Comparison of ENCODE assay signal across 9 mouse cellular contexts in genomic region chr19:60468254-60468762, GRCm38 (mm10). TPM values are rescaled to one million over a fixed set of nuclear protein-coding genes. Genes with fewer than 3 reads are reported as not detected.
DNase-seq lines count a peak whose midpoint lies in the region; ATAC-seq and TF ChIP-seq lines count a peak whose summit lies in the region.
"Had no signal": no experiment of that assay in that cellular context is flagged by ENCODE, and none has a peak within 500 bp of the region (broad histone marks: within the 10 kb centered on the region; RNA-seq: fewer than 3 reads in every experiment).

Gene Prlhr, minus strand, starts transcription at chr19:60468304.

- no peak within 1 kb of the TSS for H3K27ac ChIP-seq in gastrocnemius, adult 2 months
- no peak within 1 kb of the TSS for H3K27ac ChIP-seq in testis, adult 2 months (ENCODE audit: control insufficient read depth, insufficient read depth, low read depth, low read length)
- H3K27ac ChIP-seq in liver, embryonic 11.5 days (ENCODE audit: low read depth, low read length) = no peak within 1 kb of the TSS
- no peak within 1 kb of the TSS for H3K27ac ChIP-seq in stomach, embryonic 16.5 days (ENCODE audit: low read length)

- intact Hi-C loops in gastrocnemius, adult 2 months (cut with DNase I) = loop anchor here (10.0 kb wide), 1 partner anchor 136 kb away; no protein-coding TSS in a partner anchor

- no peaks in the 10 kb centered on the region for H3K9me3 ChIP-seq in liver, embryonic 11.5 days (ENCODE audit: control insufficient read depth, low read length)
- no peaks in the 10 kb centered on the region for H3K9me3 ChIP-seq in stomach, embryonic 16.5 days (replicated peaks; ENCODE audit: control insufficient read depth, low read length)

- no peaks in the 10 kb centered on the region for H3K36me3 ChIP-seq in testis, adult 2 months (ENCODE audit: control insufficient read depth, insufficient read depth, low read length)
- no peaks in the 10 kb centered on the region for H3K36me3 ChIP-seq in liver, embryonic 11.5 days (ENCODE audit: control insufficient read depth, insufficient read depth, low read length)
- H3K36me3 ChIP-seq in stomach, embryonic 16.5 days (ENCODE audit: control insufficient read depth, insufficient read depth, low read length) = no peaks in the 10 kb centered on the region

- no peak for TF ChIP-seq POLR2A in testis, adult 2 months (IDR thresholded peaks at IDR 0.05; ENCODE audit: control insufficient read depth, low read depth, low read length)

- no peak for TF ChIP-seq CTCF in gastrocnemius, adult 2 months (IDR thresholded peaks at IDR 0.05)
- TF ChIP-seq CTCF in testis, adult 2 months (IDR thresholded peaks at IDR 0.05; ENCODE audit: control insufficient read depth, insufficient read depth, insufficient replicate concordance, low read depth, low read length) = no peak

- ATAC-seq in liver, embryonic 11.5 days (replicated peaks; ENCODE audit: low FRiP score) = no peak; the same call in 1 of the 2 replicates
- no peak for ATAC-seq in stomach, embryonic 16.5 days (ENCODE audit: insufficient read depth, low FRiP score)

- DNase-seq in gastrocnemius, adult 2 months = no peak
- DNase-seq in gastrocnemius, postnatal 25 days = no peak
- no peak for DNase-seq in testis, postnatal 14 days (ENCODE audit: low spot score)
- DNase-seq in liver, embryonic 11.5 days (ENCODE audit: low spot score) = no peak
- DNase-seq in urinary bladder, adult 18-20 months (ENCODE audit: low spot score in 2 of 2) = no peak
- DNase-seq in urinary bladder, postnatal 14 days (ENCODE audit: low spot score) = no peak
- DNase-seq: cerebellum, adult 11 months had no signal

- H3K9ac ChIP-seq in liver, embryonic 11.5 days (ENCODE audit: low read depth, low read length) = no peak within 1 kb of the TSS
- no peak within 1 kb of the TSS for H3K9ac ChIP-seq in stomach, embryonic 16.5 days (ENCODE audit: low read length)

- WGBS in liver, embryonic 11.5 days = 11% methylated on average over 17 of the region's 17 CpGs
- WGBS in stomach, embryonic 16.5 days = 8% methylated on average over 17 of the region's 17 CpGs

- peak within 1 kb of the TSS; percentile 48 for H3K4me3 ChIP-seq in gastrocnemius, adult 2 months
- peak within 1 kb of the TSS; percentile 30 for H3K4me3 ChIP-seq in testis, adult 2 months (ENCODE audit: control insufficient read depth, low read depth, low read length)
- peak within 1 kb of the TSS; percentile 24 for H3K4me3 ChIP-seq in liver, embryonic 11.5 days (ENCODE audit: low read depth, low read length)
- peak within 1 kb of the TSS; percentile 23 for H3K4me3 ChIP-seq in stomach, embryonic 16.5 days (replicated peaks; ENCODE audit: low read length)

- peaks cover 8% of the 10 kb centered on the region for H3K4me1 ChIP-seq in testis, adult 2 months (ENCODE audit: control insufficient read depth, insufficient read depth, low read length)
- 0 out of 2 replicates have a peak, but pooled peaks cover 3% of the 10 kb centered on the region for H3K4me1 ChIP-seq in liver, embryonic 11.5 days (replicated peaks; ENCODE audit: control insufficient read depth, insufficient read depth, low read length)
- peaks cover 10% of the 10 kb centered on the region; the same call in 1 of the 2 replicates for H3K4me1 ChIP-seq in stomach, embryonic 16.5 days (ENCODE audit: control insufficient read depth, insufficient read depth, low read length)

- H3K4me2 ChIP-seq in liver, embryonic 11.5 days = peak within 1 kb of the TSS; percentile 53
- H3K4me2 ChIP-seq in stomach, embryonic 16.5 days (ENCODE audit: low read depth, low read length) = peak within 1 kb of the TSS; percentile 43

- no peaks in the 10 kb centered on the region for H3K27me3 ChIP-seq in testis, adult 2 months (ENCODE audit: control insufficient read depth, insufficient read depth, low read length)
- H3K27me3 ChIP-seq in liver, embryonic 11.5 days (replicated peaks; ENCODE audit: control insufficient read depth, insufficient read depth, low read length) = peaks cover 36% of the 10 kb centered on the region
- peaks cover 37% of the 10 kb centered on the region for H3K27me3 ChIP-seq in stomach, embryonic 16.5 days (ENCODE audit: control insufficient read depth, insufficient read depth, low read length)

RNA-seq across cellular contexts. Expression of gene Prlhr, which starts in this region (rescaled TPM):
- total RNA-seq in gastrocnemius, adult 2 months (2021) = not detected
- not detected for total RNA-seq in gastrocnemius, postnatal 25 days (2021)
- not detected in 2 replicates for polyA plus RNA-seq in testis, adult 2 months (2012; rRNA removed)
- polyA plus RNA-seq in liver, embryonic 11.5 days (2014; fragmentation: Nextera tagmentation; extraction: Ambion mirVana) = not detected in 2 replicates
- polyA plus RNA-seq in stomach, embryonic 16.5 days (2015; fragmentation: Nextera tagmentation; extraction: Ambion mirVana) = not detected in 2 replicates
